ENCODE assay signal across 10 mouse cellular contexts in the genomic region with DNA sequence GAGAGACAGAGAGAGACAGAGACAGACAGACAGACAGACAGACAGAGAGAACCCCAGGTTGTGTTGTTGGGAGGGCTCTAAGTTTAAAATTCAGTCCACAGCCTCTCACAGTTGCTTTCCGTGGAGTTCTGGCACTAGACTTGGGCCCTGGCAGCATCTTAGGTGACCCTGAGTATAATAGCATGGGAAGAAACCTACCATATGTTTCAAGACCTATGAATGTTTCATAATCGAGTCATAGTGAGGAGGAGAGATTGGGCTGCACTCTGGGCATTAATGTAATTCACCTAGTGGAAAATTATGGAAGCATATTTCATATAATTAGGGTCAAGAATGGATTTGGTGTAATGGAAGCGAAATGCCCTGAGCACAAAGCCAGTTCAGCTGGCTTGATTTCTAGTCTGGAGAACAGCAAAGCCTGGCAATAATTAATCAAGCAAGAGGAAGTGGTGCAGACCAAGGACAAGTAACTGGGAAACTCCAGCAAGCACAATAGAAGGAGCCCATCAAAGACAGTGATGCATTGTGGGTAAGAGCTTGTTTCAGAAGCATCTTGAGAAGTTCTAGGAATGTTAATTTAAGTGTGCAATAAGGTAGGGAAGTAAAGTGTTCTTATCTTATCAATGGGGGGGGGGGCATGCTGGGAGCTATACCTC. TPM values are rescaled to one million over a fixed set of nuclear protein-coding genes. Genes with fewer than 3 reads are reported as not detected.
DNase-seq lines count a peak whose midpoint lies in the region; ATAC-seq and TF ChIP-seq lines count a peak whose summit lies in the region.
"Had no signal": no experiment of that assay in that cellular context is flagged by ENCODE, and none has a peak within 500 bp of the region (broad histone marks: within the 10 kb centered on the region; RNA-seq: fewer than 3 reads in every experiment).

No protein-coding gene starts in this region.

- DNase-seq in heart, adult 8-10 months (ENCODE audit: low spot score) = no peak
- DNase-seq in liver, embryonic 11.5 days (ENCODE audit: low spot score) = no peak
- DNase-seq in intestine, embryonic 14.5 days (ENCODE audit: low spot score) = no peak
- DNase-seq in lung, postnatal 0 days (ENCODE audit: low spot score) = peak; percentile 81
- no peak for DNase-seq in thymus, adult 2 months
- DNase-seq in forebrain, embryonic 11.5 days (ENCODE audit: low spot score) = no peak

- no peaks in the 10 kb centered on the region for H3K9me3 ChIP-seq in heart, embryonic 12.5 days (replicated peaks)
- no peaks in the 10 kb centered on the region for H3K9me3 ChIP-seq in liver, embryonic 12.5 days (replicated peaks)
- no peaks in the 10 kb centered on the region for H3K9me3 ChIP-seq in liver, embryonic 11.5 days (ENCODE audit: control insufficient read depth, low read length)
- H3K9me3 ChIP-seq in intestine, embryonic 14.5 days (ENCODE audit: control insufficient read depth, low read length) = no peaks in the 10 kb centered on the region
- H3K9me3 ChIP-seq in lung, postnatal 0 days (ENCODE audit: low read length) = no peaks in the 10 kb centered on the region
- no peaks in the 10 kb centered on the region for H3K9me3 ChIP-seq in forebrain, embryonic 11.5 days (ENCODE audit: control insufficient read depth, low read length)
- H3K9me3 ChIP-seq: limb, embryonic 12.5 days; neural tube, embryonic 12.5 days had no signal

- 70% methylated on average over 3 of the region's 3 CpGs for WGBS in heart, embryonic 12.5 days
- WGBS in liver, embryonic 12.5 days (ENCODE audit: insufficient replicate concordance) = 56% methylated on average over 3 of the region's 3 CpGs
- 72% methylated on average over 3 of the region's 3 CpGs for WGBS in liver, embryonic 11.5 days
- 65% methylated on average over 3 of the region's 3 CpGs for WGBS in intestine, embryonic 14.5 days
- 23% methylated on average over 3 of the region's 3 CpGs for WGBS in lung, postnatal 0 days
- 85% methylated on average over 3 of the region's 3 CpGs for WGBS in thymus, adult 2 months
- WGBS in forebrain, embryonic 11.5 days = 89% methylated on average over 3 of the region's 3 CpGs

- peak; percentile 43; the same call in 1 of the 2 replicates for TF ChIP-seq EP300 in lung, postnatal 0 days (IDR thresholded peaks at IDR 0.05)

- H3K4me3 ChIP-seq in heart, embryonic 12.5 days = no peak overlapping the region
- no peak overlapping the region for H3K4me3 ChIP-seq in liver, embryonic 12.5 days
- no peak overlapping the region for H3K4me3 ChIP-seq in liver, embryonic 11.5 days (ENCODE audit: low read depth, low read length)
- no peak overlapping the region for H3K4me3 ChIP-seq in intestine, embryonic 14.5 days (ENCODE audit: low read depth, low read length)
- H3K4me3 ChIP-seq in lung, postnatal 0 days (ENCODE audit: low read depth, low read length) = no peak overlapping the region
- no peak overlapping the region for H3K4me3 ChIP-seq in thymus, adult 2 months (ENCODE audit: control insufficient read depth, insufficient read depth, low read length)
- H3K4me3 ChIP-seq in forebrain, embryonic 11.5 days (ENCODE audit: low read depth, low read length) = no peak overlapping the region
- H3K4me3 ChIP-seq: limb, embryonic 12.5 days; neural tube, embryonic 12.5 days had no signal

- H3K4me2 ChIP-seq in heart, embryonic 12.5 days = no peak overlapping the region
- H3K4me2 ChIP-seq in liver, embryonic 12.5 days = no peak overlapping the region
- no peak overlapping the region for H3K4me2 ChIP-seq in liver, embryonic 11.5 days
- H3K4me2 ChIP-seq in intestine, embryonic 14.5 days (ENCODE audit: low read length) = no peak overlapping the region
- H3K4me2 ChIP-seq in lung, postnatal 0 days (replicated peaks; ENCODE audit: low read depth, low read length) = 0 out of 2 replicates have a peak overlapping the region, but pooled peaks have one; percentile 1
- H3K4me2 ChIP-seq in forebrain, embryonic 11.5 days (ENCODE audit: low read depth, low read length, severe bottlenecking) = no peak overlapping the region
- H3K4me2 ChIP-seq: limb, embryonic 12.5 days; neural tube, embryonic 12.5 days had no signal

- no peak for TF ChIP-seq POLR2A in thymus, adult 2 months (IDR thresholded peaks at IDR 0.05; ENCODE audit: control insufficient read depth, extremely low read depth, insufficient read depth, low read length, poor library complexity)

- H3K36me3 ChIP-seq in heart, embryonic 12.5 days = no peaks in the 10 kb centered on the region
- H3K36me3 ChIP-seq in liver, embryonic 12.5 days = no peaks in the 10 kb centered on the region
- H3K36me3 ChIP-seq in liver, embryonic 11.5 days (ENCODE audit: control insufficient read depth, insufficient read depth, low read length) = no peaks in the 10 kb centered on the region
- H3K36me3 ChIP-seq in intestine, embryonic 14.5 days (ENCODE audit: control insufficient read depth, insufficient read depth, low read length) = no peaks in the 10 kb centered on the region
- H3K36me3 ChIP-seq in lung, postnatal 0 days (ENCODE audit: insufficient read depth, low read length) = no peaks in the 10 kb centered on the region
- H3K36me3 ChIP-seq in thymus, adult 2 months (ENCODE audit: control insufficient read depth, insufficient read depth, low read length) = no peaks in the 10 kb centered on the region
- no peaks in the 10 kb centered on the region for H3K36me3 ChIP-seq in forebrain, embryonic 11.5 days (ENCODE audit: control insufficient read depth, insufficient read depth, low read length)
- H3K36me3 ChIP-seq: limb, embryonic 12.5 days; neural tube, embryonic 12.5 days had no signal

- no peak for TF ChIP-seq CTCF in lung, postnatal 0 days (IDR thresholded peaks at IDR 0.05)
- TF ChIP-seq CTCF in thymus, adult 2 months (IDR thresholded peaks at IDR 0.05; ENCODE audit: borderline replicate concordance, control insufficient read depth, extremely low read depth, insufficient read depth, low read length, poor library complexity) = no peak

- H3K27me3 ChIP-seq in heart, embryonic 12.5 days (replicated peaks) = no peaks in the 10 kb centered on the region
- H3K27me3 ChIP-seq in liver, embryonic 12.5 days (replicated peaks) = no peaks in the 10 kb centered on the region
- no peaks in the 10 kb centered on the region for H3K27me3 ChIP-seq in liver, embryonic 11.5 days (replicated peaks; ENCODE audit: control insufficient read depth, insufficient read depth, low read length)
- no peaks in the 10 kb centered on the region for H3K27me3 ChIP-seq in intestine, embryonic 14.5 days (replicated peaks; ENCODE audit: control insufficient read depth, insufficient read depth, low read length)
- no peaks in the 10 kb centered on the region for H3K27me3 ChIP-seq in lung, postnatal 0 days (replicated peaks; ENCODE audit: insufficient read depth, low read length)
- H3K27me3 ChIP-seq in thymus, adult 2 months (ENCODE audit: control insufficient read depth, insufficient read depth, low read length) = no peaks in the 10 kb centered on the region
- H3K27me3 ChIP-seq in forebrain, embryonic 11.5 days (ENCODE audit: control insufficient read depth, insufficient read depth, low read length) = no peaks in the 10 kb centered on the region
- H3K27me3 ChIP-seq: limb, embryonic 12.5 days; neural tube, embryonic 12.5 days had no signal

- no peak overlapping the region for H3K9ac ChIP-seq in heart, embryonic 12.5 days
- no peak overlapping the region for H3K9ac ChIP-seq in liver, embryonic 12.5 days
- H3K9ac ChIP-seq in liver, embryonic 11.5 days (ENCODE audit: low read depth, low read length) = no peak overlapping the region
- H3K9ac ChIP-seq in intestine, embryonic 14.5 days (ENCODE audit: low read length) = no peak overlapping the region
- no peak overlapping the region for H3K9ac ChIP-seq in lung, postnatal 0 days (replicated peaks; ENCODE audit: low read depth)
- no peak overlapping the region for H3K9ac ChIP-seq in forebrain, embryonic 11.5 days (ENCODE audit: low read length)
- H3K9ac ChIP-seq: limb, embryonic 12.5 days; neural tube, embryonic 12.5 days had no signal

- ATAC-seq in heart, embryonic 12.5 days (ENCODE audit: insufficient number of reproducible peaks, low FRiP score) = no peak
- ATAC-seq in liver, embryonic 12.5 days = no peak
- no peak for ATAC-seq in liver, embryonic 11.5 days (replicated peaks; ENCODE audit: low FRiP score)
- ATAC-seq in intestine, embryonic 14.5 days (replicated peaks; ENCODE audit: low FRiP score, low TSS enrichment, low read depth) = no peak
- ATAC-seq in lung, postnatal 0 days = peak; percentile 61
- no peak for ATAC-seq in forebrain, embryonic 11.5 days (replicated peaks; ENCODE audit: low FRiP score)

- 0 out of 2 replicates have a peak, but pooled peaks cover 8% of the 10 kb centered on the region for H3K4me1 ChIP-seq in heart, embryonic 12.5 days (replicated peaks)
- peaks cover 7% of the 10 kb centered on the region; the same call in 1 of the 2 replicates for H3K4me1 ChIP-seq in liver, embryonic 12.5 days
- no peaks in the 10 kb centered on the region for H3K4me1 ChIP-seq in liver, embryonic 11.5 days (replicated peaks; ENCODE audit: control insufficient read depth, insufficient read depth, low read length)
- peaks cover 21% of the 10 kb centered on the region for H3K4me1 ChIP-seq in intestine, embryonic 14.5 days (replicated peaks; ENCODE audit: control insufficient read depth, insufficient read depth, low read length)
- peaks cover 31% of the 10 kb centered on the region; the same call in 1 of the 2 replicates for H3K4me1 ChIP-seq in lung, postnatal 0 days (ENCODE audit: insufficient read depth, low read depth, low read length)
- H3K4me1 ChIP-seq in thymus, adult 2 months (replicated peaks; ENCODE audit: control insufficient read depth, insufficient read depth, low read length) = no peaks in the 10 kb centered on the region
- H3K4me1 ChIP-seq in forebrain, embryonic 11.5 days (replicated peaks; ENCODE audit: control insufficient read depth, insufficient read depth, low read length) = no peaks in the 10 kb centered on the region
- H3K4me1 ChIP-seq: neural tube, embryonic 12.5 days had no signal

- H3K27ac ChIP-seq in heart, embryonic 12.5 days (ENCODE audit: poor library complexity, severe bottlenecking) = peak overlapping the region; percentile 72
- H3K27ac ChIP-seq in liver, embryonic 12.5 days = peak overlapping the region; percentile 25; the same call in 1 of the 2 replicates
- H3K27ac ChIP-seq in liver, embryonic 11.5 days (ENCODE audit: low read depth, low read length) = no peak overlapping the region
- peak overlapping the region; percentile 66; the same call in 1 of the 2 replicates for H3K27ac ChIP-seq in intestine, embryonic 14.5 days (ENCODE audit: low read depth)
- peak overlapping the region; percentile 85 for H3K27ac ChIP-seq in lung, postnatal 0 days (ENCODE audit: low read length)
- no peak overlapping the region for H3K27ac ChIP-seq in thymus, adult 2 months (ENCODE audit: control insufficient read depth, insufficient read depth, low read length)
- H3K27ac ChIP-seq in forebrain, embryonic 11.5 days (ENCODE audit: low read depth, low read length) = no peak overlapping the region
- H3K27ac ChIP-seq: limb, embryonic 12.5 days; neural tube, embryonic 12.5 days had no signal

RNA-seq across cellular contexts. Expression of a gene that starts 31.4 kb away (rescaled TPM):
- 53.4 and 62.3 TPM in 2 replicates for polyA plus RNA-seq in heart, embryonic 12.5 days (2016; fragmentation: Nextera tagmentation; extraction: Ambion mirVana)
- 100 to 1,000 TPM; 111 to 152 (median 125) TPM for total RNA-seq in heart, adult 8-10 months (2022)
- 23.6 and 25.8 TPM in 2 replicates for polyA plus RNA-seq in liver, embryonic 12.5 days (2016; fragmentation: Nextera tagmentation; extraction: Ambion mirVana)
- polyA plus RNA-seq in liver, embryonic 11.5 days (2014; fragmentation: Nextera tagmentation; extraction: Ambion mirVana) = 27.0 and 34.1 TPM in 2 replicates
- 38.3 and 38.8 TPM in 2 replicates for polyA plus RNA-seq in intestine, embryonic 14.5 days (2014; fragmentation: Nextera tagmentation; extraction: Ambion mirVana)
- 93.6 and 100 TPM in 2 replicates for polyA plus RNA-seq in lung, postnatal 0 days (2015; fragmentation: Nextera tagmentation; extraction: Ambion mirVana)
- polyA plus RNA-seq in thymus, adult 2 months (2012; rRNA removed) = 50.0 and 54.2 TPM in 2 replicates
- 31.5 and 42.4 TPM in 2 replicates for polyA plus RNA-seq in forebrain, embryonic 11.5 days (2014; fragmentation: Nextera tagmentation; extraction: Ambion mirVana)

Comparison
In these comparisons a context has a peak if more than half of its experiments do, and no peak if none do; other contexts are left out.
1. H3K27ac ChIP-seq: peak in heart, embryonic 12.5 days (single experiment), liver, embryonic 12.5 days (single experiment), intestine, embryonic 14.5 days (single experiment) and lung, postnatal 0 days (single experiment); none in liver, embryonic 11.5 days (single experiment), thymus, adult 2 months (single experiment) and forebrain, embryonic 11.5 days (single experiment).